Mouse (Mus musculus) erythroblast, embryonic 14.5 days (primary cell): ENCODE measurements at regions not wholly inside any gene's neighbourhood (a gene's known extent, or its start where the extent isn't known, plus 50 kb on each side); places are given as distances from the start of the nearest gene placed in this dataset.

ENCODE experiments used
- H3K27me3 ChIP-seq: 2 replicates; pipeline ENCODE4 v1.6.1; 2012; ENCODE audit warnings: inconsistent platforms; ENCODE audit not compliant: control insufficient read depth
- H3K36me3 ChIP-seq: 2 replicates; pipeline ENCODE4 v1.6.1; 2012; ENCODE audit warnings: mild to moderate bottlenecking, inconsistent platforms; ENCODE audit not compliant: control insufficient read depth
- H3K4me1 ChIP-seq: 2 replicates; pipeline ENCODE4 v1.6.1; 2012; ENCODE audit warnings: inconsistent platforms; ENCODE audit not compliant: control insufficient read depth
- H3K4me3 ChIP-seq: replicated peaks from 2 replicates; pipeline ENCODE3; 2012; ENCODE audit warnings: moderate library complexity, mild to moderate bottlenecking, inconsistent platforms
- H3K9me3 ChIP-seq: 2 replicates; pipeline ENCODE4 v1.6.1; 2012; ENCODE audit warnings: low read length, inconsistent platforms, mixed read lengths; ENCODE audit not compliant: control insufficient read depth
- GATA1 ChIP-seq: IDR thresholded peaks from 2 replicates; pipeline ENCODE4 v1.6.1; 2012; ENCODE audit warnings: low read length, inconsistent platforms, mixed read lengths
- TAL1 ChIP-seq: IDR thresholded peaks from 3 replicates; pipeline ENCODE4 v1.6.1; 2012; ENCODE audit warnings: low read length, inconsistent platforms, mixed read lengths

DNA sequence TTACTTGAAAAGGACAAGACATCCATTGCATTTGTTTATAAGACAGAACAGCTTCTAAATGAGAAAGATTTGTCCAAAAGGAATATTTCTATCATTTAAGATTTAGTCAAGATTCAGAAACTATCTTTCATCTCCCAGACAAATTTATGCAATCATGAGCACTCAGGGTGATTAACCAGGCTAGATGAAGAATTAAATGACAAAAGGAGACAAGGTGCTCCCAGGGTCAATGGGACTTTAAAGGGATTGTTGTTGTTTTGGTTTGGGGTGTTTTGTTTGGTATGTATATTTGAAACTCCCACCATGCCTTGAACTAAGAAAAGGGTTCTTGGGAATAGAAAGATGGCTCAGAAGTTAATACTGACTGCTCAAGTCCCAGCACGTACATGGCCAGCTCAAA lies 522.6 kb upstream of the Tbl1xr1 start:
- no peaks in the 10 kb centered on the region for H3K9me3 ChIP-seq
- TF ChIP-seq GATA1 (no peak), TAL1 (no peak)
- no peak overlapping the region for H3K4me3 ChIP-seq
- H3K4me1 ChIP-seq: no peaks in the 10 kb centered on the region
- H3K36me3 ChIP-seq: no peaks in the 10 kb centered on the region
- H3K27me3 ChIP-seq: no peaks in the 10 kb centered on the region

DNA sequence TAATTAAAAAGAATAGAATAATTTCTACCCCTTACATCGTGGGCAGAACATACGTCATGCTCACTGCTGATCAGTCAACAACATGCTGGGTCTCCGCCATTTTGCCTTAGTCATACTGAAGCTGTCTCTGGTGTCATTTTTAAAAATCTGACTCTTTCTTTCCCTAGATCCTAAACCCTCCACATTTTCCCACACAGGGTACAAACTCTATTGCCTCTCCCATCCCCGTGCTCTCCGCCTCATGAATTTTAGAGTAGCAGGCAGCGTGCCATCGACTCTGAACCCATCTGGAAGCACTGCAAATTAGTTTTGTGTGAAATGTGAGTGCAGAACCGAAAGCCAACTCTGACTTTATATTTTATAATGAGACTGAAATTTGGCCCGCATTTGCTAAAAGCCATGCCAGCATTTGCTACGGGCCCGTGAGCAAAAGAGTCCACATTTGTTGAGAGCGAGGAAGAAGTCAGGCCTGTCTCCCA lies 518.5 kb upstream of the Tbl1xr1 start:
- no peak overlapping the region for H3K4me3 ChIP-seq
- TF ChIP-seq TAL1: no peak
- TF ChIP-seq GATA1: no peak

DNA sequence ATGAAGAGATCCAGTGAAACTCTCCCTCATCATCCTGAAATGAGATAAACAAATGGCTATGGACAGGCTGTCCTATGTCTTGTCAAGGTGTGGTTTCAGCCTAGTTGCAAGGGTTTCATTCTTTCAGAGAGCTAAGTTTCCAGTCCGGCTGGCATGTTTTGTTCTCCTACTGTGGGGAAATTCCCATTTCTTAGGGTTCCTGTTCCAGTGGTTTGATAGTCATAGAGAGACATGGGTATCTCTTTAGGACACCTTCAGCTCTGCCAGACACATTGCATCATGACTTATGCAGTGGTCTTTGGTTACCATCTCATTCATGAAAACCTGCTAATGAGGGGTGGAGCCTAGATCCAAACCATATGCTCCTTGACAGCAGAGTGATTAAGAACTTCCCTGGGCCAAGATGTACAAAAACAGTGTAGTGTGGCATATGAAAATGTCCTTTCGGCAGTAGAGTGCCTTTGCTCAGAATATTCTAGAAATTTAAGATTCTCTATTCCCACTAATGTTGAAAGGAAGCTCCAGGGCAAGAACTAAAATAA lies 513.6 kb upstream of the Tbl1xr1 start:
- H3K9me3 ChIP-seq: no peaks in the 10 kb centered on the region
- no peak overlapping the region for H3K4me3 ChIP-seq
- TF ChIP-seq TAL1 (no peak), GATA1 (no peak)

More for the DNA sequence above, 518.5 kb upstream of the Tbl1xr1 start:
- Histone ChIP-seq H3K36me3 (no peaks in the 10 kb centered on the region), H3K27me3 (no peaks in the 10 kb centered on the region), H3K9me3 (no peaks in the 10 kb centered on the region), H3K4me1 (no peaks in the 10 kb centered on the region)

DNA sequence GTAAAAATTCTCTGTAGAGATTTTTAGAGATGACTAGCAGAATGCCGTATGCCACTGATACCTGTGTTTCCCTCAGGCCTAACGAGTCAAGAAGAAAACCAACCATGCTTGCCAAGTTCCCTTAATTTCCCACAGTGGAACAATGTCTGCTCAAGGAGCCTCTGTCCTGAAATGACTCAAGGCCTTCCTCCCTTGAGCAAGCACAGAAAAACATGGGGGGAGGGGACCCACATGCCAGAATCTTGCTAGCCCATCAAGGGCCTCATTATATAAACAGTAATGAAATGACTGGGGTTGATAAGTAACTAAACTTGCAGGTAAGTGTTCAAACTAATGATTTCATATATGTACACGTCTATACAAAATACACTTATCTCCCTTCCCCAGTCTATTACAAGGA lies 513.0 kb upstream of the Tbl1xr1 start:
- Histone ChIP-seq H3K27me3 (no peaks in the 10 kb centered on the region), H3K4me1 (no peaks in the 10 kb centered on the region), H3K36me3 (no peaks in the 10 kb centered on the region), H3K9me3 (no peaks in the 10 kb centered on the region), H3K4me3 (no peak overlapping the region)
- TF ChIP-seq GATA1 (no peak), TAL1 (no peak)

More for the DNA sequence above, 513.6 kb upstream of the Tbl1xr1 start:
- Histone ChIP-seq H3K36me3 (no peaks in the 10 kb centered on the region), H3K27me3 (no peaks in the 10 kb centered on the region), H3K4me1 (no peaks in the 10 kb centered on the region)

DNA sequence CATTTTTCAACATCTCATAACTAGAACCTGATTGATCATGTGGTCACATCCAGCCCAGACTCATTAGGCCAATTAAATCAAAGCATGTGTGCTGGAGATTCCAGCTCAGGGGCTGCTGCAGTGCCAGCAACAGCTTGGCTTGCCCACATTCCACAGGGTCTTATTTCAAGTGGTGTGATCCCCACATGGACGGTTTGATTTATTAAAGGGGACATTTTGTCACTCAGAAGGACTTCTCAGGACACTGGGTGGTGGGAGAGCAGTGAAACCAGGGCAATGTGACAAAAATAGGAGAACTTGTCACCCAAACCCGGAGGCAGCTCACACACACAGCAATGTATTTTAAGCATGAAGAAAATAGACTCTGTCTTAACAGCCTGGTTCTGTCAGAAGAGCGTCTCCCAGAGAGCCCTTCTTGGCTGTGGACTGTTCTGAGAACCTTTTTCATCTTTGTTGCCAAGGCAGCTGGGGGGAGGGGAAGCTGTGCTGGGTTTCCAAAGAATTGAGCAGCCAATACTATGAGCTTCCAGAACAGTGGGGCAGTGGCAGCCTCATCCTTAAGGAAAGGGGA lies 512.2 kb upstream of the Tbl1xr1 start:
- H3K9me3 ChIP-seq: no peaks in the 10 kb centered on the region
- TF ChIP-seq GATA1 (no peak), TAL1 (no peak)
- H3K4me1 ChIP-seq: no peaks in the 10 kb centered on the region
- no peak overlapping the region for H3K4me3 ChIP-seq
- H3K36me3 ChIP-seq: no peaks in the 10 kb centered on the region
- no peaks in the 10 kb centered on the region for H3K27me3 ChIP-seq

DNA sequence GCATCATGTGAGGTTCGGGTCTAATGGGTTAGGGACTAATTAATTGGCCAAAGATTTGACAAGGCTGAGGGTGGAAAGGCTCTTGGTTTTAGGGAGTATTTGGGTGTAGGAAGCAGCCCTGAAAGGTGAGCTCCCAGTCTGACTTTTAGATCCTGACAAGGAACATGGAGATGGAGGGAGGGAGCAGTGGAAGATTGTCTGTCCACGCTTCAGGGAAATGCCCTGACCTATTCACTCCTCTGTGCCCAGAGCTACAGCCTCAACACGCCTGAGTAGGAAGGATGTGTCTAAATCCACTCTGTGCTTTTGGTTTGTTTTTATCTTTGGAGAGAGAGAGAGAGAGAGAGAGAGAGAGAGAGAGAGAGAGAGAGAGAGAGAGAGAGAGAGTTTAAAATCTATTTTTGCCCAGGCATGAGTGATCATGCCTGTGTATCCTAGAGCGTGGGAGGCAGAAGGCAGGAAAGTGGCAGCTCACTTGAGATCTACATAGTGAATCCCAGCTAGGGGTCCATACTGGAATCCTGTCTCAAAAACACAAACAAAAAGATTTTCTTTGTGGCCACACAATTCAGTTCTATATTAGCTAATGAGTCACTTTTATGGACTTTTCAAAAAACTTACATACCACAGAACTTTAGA lies 511.5 kb upstream of the Tbl1xr1 start:
- Histone ChIP-seq H3K36me3 (no peaks in the 10 kb centered on the region), H3K4me3 (no peak overlapping the region), H3K4me1 (no peaks in the 10 kb centered on the region), H3K27me3 (no peaks in the 10 kb centered on the region), H3K9me3 (no peaks in the 10 kb centered on the region)
- TF ChIP-seq TAL1 (no peak), GATA1 (no peak)

DNA sequence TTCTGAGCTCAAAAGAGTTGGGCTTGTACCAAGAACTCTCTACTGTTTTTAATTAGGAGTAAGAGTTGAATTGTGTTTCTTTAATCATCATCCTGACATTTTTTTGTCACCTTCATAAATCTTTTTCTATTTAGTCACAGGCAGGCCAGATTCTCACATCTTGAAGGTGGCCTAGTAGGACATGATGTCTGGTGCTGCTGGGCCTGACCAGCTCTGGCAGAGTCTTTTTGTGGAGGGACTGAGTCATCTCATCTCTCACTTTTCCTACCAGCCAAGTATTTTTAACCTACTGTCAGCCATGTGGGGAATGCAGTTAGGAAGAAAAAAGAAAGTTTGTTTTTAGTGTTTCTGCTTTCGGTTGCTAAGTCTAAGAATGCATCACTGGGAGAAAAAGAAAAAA lies 506.7 kb upstream of the Tbl1xr1 start:
- Histone ChIP-seq H3K4me3 (no peak overlapping the region), H3K4me1 (no peaks in the 10 kb centered on the region), H3K36me3 (no peaks in the 10 kb centered on the region), H3K9me3 (no peaks in the 10 kb centered on the region), H3K27me3 (no peaks in the 10 kb centered on the region)
- TF ChIP-seq TAL1 (no peak), GATA1 (no peak)

DNA sequence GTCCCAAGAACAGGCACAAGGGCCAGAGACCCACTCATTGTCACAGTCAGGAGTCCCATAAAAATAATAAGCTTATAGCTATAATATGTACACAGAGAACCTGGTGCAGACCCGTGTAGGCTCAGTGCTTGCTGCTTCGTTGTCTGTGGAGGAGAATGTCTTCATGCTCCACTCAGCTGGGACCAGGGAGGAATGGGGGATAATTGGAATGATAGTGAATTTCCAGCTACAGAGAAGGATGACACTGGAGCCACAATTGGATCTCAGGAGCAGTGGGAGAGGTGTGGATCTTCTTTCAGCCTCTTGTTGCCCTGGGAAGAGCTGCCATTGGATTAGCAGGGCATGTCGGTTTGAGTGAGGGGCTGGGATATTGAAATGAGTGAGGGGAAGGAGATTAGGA lies 497.8 kb upstream of the Tbl1xr1 start:
- H3K36me3 ChIP-seq: no peaks in the 10 kb centered on the region
- H3K27me3 ChIP-seq: no peaks in the 10 kb centered on the region
- no peaks in the 10 kb centered on the region for H3K9me3 ChIP-seq
- no peaks in the 10 kb centered on the region for H3K4me1 ChIP-seq
- TF ChIP-seq TAL1 (no peak), GATA1 (no peak)
- H3K4me3 ChIP-seq: no peak overlapping the region

DNA sequence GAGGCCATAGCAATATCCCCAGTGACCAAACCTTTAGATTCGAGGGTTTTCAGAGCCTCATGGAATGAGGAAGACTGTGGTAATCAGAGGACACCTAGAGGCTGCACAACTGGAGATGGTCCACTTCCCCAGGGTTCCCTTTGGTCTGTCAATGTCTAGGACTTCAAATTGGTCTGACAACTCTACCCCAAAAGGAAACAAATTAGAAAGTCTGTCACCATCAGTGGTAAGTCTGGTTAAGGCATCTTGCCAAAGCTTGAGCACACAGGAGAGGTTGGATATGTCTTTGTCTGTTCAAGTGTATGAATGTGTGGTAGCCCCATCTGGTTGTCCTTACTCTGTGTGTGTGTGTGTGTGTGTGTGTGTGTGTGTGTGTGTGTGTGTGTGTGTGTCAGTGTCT lies 494.3 kb upstream of the Tbl1xr1 start:
- no peaks in the 10 kb centered on the region for H3K36me3 ChIP-seq
- no peaks in the 10 kb centered on the region for H3K4me1 ChIP-seq
- H3K4me3 ChIP-seq: no peak overlapping the region
- no peaks in the 10 kb centered on the region for H3K27me3 ChIP-seq
- TF ChIP-seq GATA1 (no peak), TAL1 (no peak)
- no peaks in the 10 kb centered on the region for H3K9me3 ChIP-seq

DNA sequence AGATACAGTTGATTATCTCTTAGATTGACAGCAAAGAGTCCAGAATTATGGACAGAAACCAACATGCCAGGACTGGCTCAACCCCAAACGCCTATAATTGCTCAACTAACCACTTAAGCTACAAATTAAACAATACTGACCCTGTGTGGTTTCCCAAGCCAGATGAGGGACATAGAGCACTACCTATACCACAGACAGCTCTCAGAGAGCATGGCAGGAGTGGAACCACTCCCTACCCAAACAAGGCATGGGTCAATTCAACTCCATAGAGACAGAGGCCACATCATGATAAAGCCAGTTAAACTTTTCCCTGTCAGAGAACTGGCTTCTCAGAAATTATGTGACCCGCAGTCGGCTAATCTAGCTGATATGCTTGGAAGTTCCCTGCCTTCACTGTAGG lies 490.7 kb upstream of the Tbl1xr1 start:
- TF ChIP-seq GATA1 (no peak), TAL1 (no peak)
- H3K36me3 ChIP-seq: no peaks in the 10 kb centered on the region

More for the DNA sequence above, 490.7 kb upstream of the Tbl1xr1 start:
- H3K27me3 ChIP-seq: no peaks in the 10 kb centered on the region
- no peak overlapping the region for H3K4me3 ChIP-seq
- H3K9me3 ChIP-seq: no peaks in the 10 kb centered on the region
- no peaks in the 10 kb centered on the region for H3K4me1 ChIP-seq
